ENCODE assay signal across 20 mouse cellular contexts in genomic region chr12:110973829-110974228, GRCm38 (mm10). TPM values are rescaled to one million over a fixed set of nuclear protein-coding genes. Genes with fewer than 3 reads are reported as not detected.
A peak's percentile ranks its signal among the peaks of the same experiment; 100 is the strongest.
DNase-seq lines count a peak whose midpoint lies in the region; ATAC-seq and TF ChIP-seq lines count a peak whose summit lies in the region.
"Had no signal": no experiment of that assay in that cellular context is flagged by ENCODE, and none has a peak within 500 bp of the region (broad histone marks: within the 10 kb centered on the region; RNA-seq: fewer than 3 reads in every experiment).

No protein-coding gene starts in this region.

- no peak for TF ChIP-seq RAD21 in MEL (IDR thresholded peaks at IDR 0.05; ENCODE audit: low read depth, low read length)

- H3K36me3 ChIP-seq in heart, embryonic 16.5 days (ENCODE audit: control insufficient read depth, insufficient read depth), result peaks cover 27% of the 10 kb centered on the region
- peaks cover 0 to 40% of the 10 kb centered on the region in 2 experiments; a peak in 2 of 4 replicates for H3K36me3 ChIP-seq in MEL (ENCODE audit: control insufficient read depth in 1 of 2, insufficient read depth in 2 of 2, low read length in 2 of 2)
- peaks cover 80% of the 10 kb centered on the region for H3K36me3 ChIP-seq in liver, embryonic 12.5 days
- peaks cover 23% of the 10 kb centered on the region for H3K36me3 ChIP-seq in hindbrain, embryonic 16.5 days (ENCODE audit: control insufficient read depth, insufficient read depth, low read length)

- no peak for TF ChIP-seq EP300 in MEL (IDR thresholded peaks at IDR 0.05; ENCODE audit: low read depth in 1 of 2, low read length in 2 of 2)

- ATAC-seq in heart, embryonic 16.5 days (replicated peaks; ENCODE audit: extremely low read depth, insufficient read depth, low FRiP score), result no peak
- peak; percentile 9 for ATAC-seq in liver, embryonic 12.5 days
- ATAC-seq in hindbrain, embryonic 16.5 days, result no peak
- ATAC-seq: CD4-positive, CD25-positive, alpha-beta regulatory T cell, adult 4 months; forebrain, embryonic 14.5 days had no signal

- no peak for DNase-seq in cerebellum, adult 2 months
- DNase-seq in cerebellum, adult 9-10 months, result no peak
- DNase-seq in heart, adult 9 months (ENCODE audit: low spot score in 2 of 2), result no peak
- DNase-seq in MEL (ENCODE audit: low read depth, low spot score), result no peak
- DNase-seq in urinary bladder, postnatal 25 days (ENCODE audit: low spot score), result no peak
- DNase-seq: embryo, embryonic 11 days; gastrocnemius, postnatal 36 days; kidney, adult 18-20 months; kidney, postnatal 10 days; lung, postnatal 14 days; right cerebral cortex, postnatal 25 days; thymus, postnatal 36 days had no signal

- H3K9me3 ChIP-seq in heart, embryonic 16.5 days (replicated peaks; ENCODE audit: control insufficient read depth, low read length), result no peaks in the 10 kb centered on the region
- H3K9me3 ChIP-seq in MEL (replicated peaks; ENCODE audit: insufficient read depth, low read length), result no peaks in the 10 kb centered on the region
- no peaks in the 10 kb centered on the region for H3K9me3 ChIP-seq in liver, embryonic 12.5 days (replicated peaks)
- no peaks in the 10 kb centered on the region for H3K9me3 ChIP-seq in hindbrain, embryonic 16.5 days (ENCODE audit: control insufficient read depth, low read length)
- H3K9me3 ChIP-seq: embryonic facial prominence, embryonic 15.5 days; midbrain, embryonic 10.5 days had no signal

- H3K4me3 ChIP-seq in cerebellum, adult 2 months (replicated peaks; ENCODE audit: insufficient read depth, low read depth, low read length), result no peak overlapping the region
- H3K4me3 ChIP-seq in heart, embryonic 16.5 days (ENCODE audit: low read length), result no peak overlapping the region
- H3K4me3 ChIP-seq in MEL (ENCODE audit: control insufficient read depth in 1 of 2, insufficient read depth in 1 of 2, low read depth in 2 of 2, low read length in 2 of 2), result no peak overlapping the region
- H3K4me3 ChIP-seq in liver, embryonic 12.5 days, result peak overlapping the region; percentile 19
- no peak overlapping the region for H3K4me3 ChIP-seq in hindbrain, embryonic 16.5 days (ENCODE audit: low read length)
- H3K4me3 ChIP-seq: embryonic facial prominence, embryonic 15.5 days; midbrain, embryonic 10.5 days had no signal

- TF ChIP-seq POLR2A in cerebellum, adult 2 months (IDR thresholded peaks at IDR 0.05; ENCODE audit: borderline replicate concordance, insufficient read depth, low read length), result no peak
- no peak for TF ChIP-seq POLR2A in MEL (IDR thresholded peaks at IDR 0.05; ENCODE audit: control insufficient read depth in 1 of 2, insufficient read depth in 1 of 2, low read depth in 1 of 2, low read length in 2 of 2, poor library complexity in 1 of 2)

- peak overlapping the region; percentile 59 for H3K27ac ChIP-seq in cerebellum, adult 2 months (ENCODE audit: insufficient read depth, low read length)
- peak overlapping the region; percentile 40; the same call in 1 of the 2 replicates for H3K27ac ChIP-seq in heart, embryonic 16.5 days (ENCODE audit: low read length)
- H3K27ac ChIP-seq in MEL (ENCODE audit: control insufficient read depth, low read depth, low read length), result peak overlapping the region; percentile 81
- H3K27ac ChIP-seq in liver, embryonic 12.5 days, result peak overlapping the region; percentile 98
- H3K27ac ChIP-seq in hindbrain, embryonic 16.5 days (ENCODE audit: low read depth, low read length), result no peak overlapping the region
- H3K27ac ChIP-seq: embryonic facial prominence, embryonic 15.5 days; hindbrain, embryonic 14.5 days; midbrain, embryonic 10.5 days had no signal

- no peak for TF ChIP-seq CTCF in cerebellum, adult 2 months (IDR thresholded peaks at IDR 0.05; ENCODE audit: borderline replicate concordance, insufficient read depth, low read depth, low read length)
- TF ChIP-seq CTCF in MEL (IDR thresholded peaks at IDR 0.05 in 2 of 3, conservative IDR thresholded peaks at IDR 0.05 in 1 of 3; ENCODE audit: control insufficient read depth in 1 of 3, insufficient read depth in 1 of 3, low read depth in 2 of 3, low read length in 3 of 3, poor library complexity in 1 of 3, severe bottlenecking in 1 of 3), result no peak

- no peak overlapping the region for H3K9ac ChIP-seq in heart, embryonic 16.5 days (ENCODE audit: low read length)
- peak overlapping the region; percentile 8; the same call in 1 of the 2 replicates for H3K9ac ChIP-seq in MEL (ENCODE audit: control insufficient read depth, low read depth, low read length, poor library complexity, severe bottlenecking)
- H3K9ac ChIP-seq in liver, embryonic 12.5 days, result peak overlapping the region; percentile 60
- no peak overlapping the region for H3K9ac ChIP-seq in hindbrain, embryonic 16.5 days (ENCODE audit: low read depth, low read length)
- H3K9ac ChIP-seq: embryonic facial prominence, embryonic 15.5 days; hindbrain, embryonic 14.5 days had no signal

- peaks cover 47% of the 10 kb centered on the region for H3K4me1 ChIP-seq in cerebellum, adult 2 months (ENCODE audit: control insufficient read depth, insufficient read depth, low read length)
- H3K4me1 ChIP-seq in heart, embryonic 16.5 days (ENCODE audit: control insufficient read depth, insufficient read depth, low read length), result peaks cover 13% of the 10 kb centered on the region
- peaks cover 29 to 50% of the 10 kb centered on the region in 2 experiments for H3K4me1 ChIP-seq in MEL (ENCODE audit: control insufficient read depth in 1 of 2, insufficient read depth in 2 of 2, low read length in 2 of 2)
- peaks cover 87% of the 10 kb centered on the region for H3K4me1 ChIP-seq in liver, embryonic 12.5 days
- H3K4me1 ChIP-seq in hindbrain, embryonic 16.5 days (ENCODE audit: control insufficient read depth, insufficient read depth, low read depth, low read length), result peaks cover 8% of the 10 kb centered on the region

- peaks cover 12% of the 10 kb centered on the region for H3K79me2 ChIP-seq in MEL (ENCODE audit: control insufficient read depth, insufficient read depth, low read length, poor library complexity)

- H3K4me2 ChIP-seq in heart, embryonic 16.5 days (ENCODE audit: low read depth, low read length), result no peak overlapping the region
- H3K4me2 ChIP-seq in liver, embryonic 12.5 days, result peak overlapping the region; percentile 84
- no peak overlapping the region for H3K4me2 ChIP-seq in hindbrain, embryonic 16.5 days (ENCODE audit: low read length)
- H3K4me2 ChIP-seq: embryonic facial prominence, embryonic 15.5 days; hindbrain, embryonic 14.5 days had no signal

- no peaks in the 10 kb centered on the region for H3K27me3 ChIP-seq in cerebellum, adult 2 months (ENCODE audit: control insufficient read depth, insufficient read depth, low read length)
- no peaks in the 10 kb centered on the region for H3K27me3 ChIP-seq in heart, embryonic 16.5 days (ENCODE audit: control insufficient read depth, insufficient read depth, low read length)
- H3K27me3 ChIP-seq in MEL (ENCODE audit: control insufficient read depth in 1 of 2, insufficient read depth in 2 of 2, low read length in 2 of 2), result no peaks in the 10 kb centered on the region
- H3K27me3 ChIP-seq in liver, embryonic 12.5 days (replicated peaks), result no peaks in the 10 kb centered on the region; the same call in 1 of the 2 replicates
- H3K27me3 ChIP-seq in hindbrain, embryonic 16.5 days (replicated peaks; ENCODE audit: control insufficient read depth, insufficient read depth, low read length), result no peaks in the 10 kb centered on the region
- H3K27me3 ChIP-seq: embryonic facial prominence, embryonic 15.5 days had no signal

- 35% methylated on average over 4 of the region's 4 CpGs for WGBS in cerebellum, adult 2 months
- 84% methylated on average over 4 of the region's 4 CpGs for WGBS in heart, embryonic 16.5 days
- WGBS in liver, embryonic 12.5 days (ENCODE audit: insufficient replicate concordance), result 55% methylated on average over 4 of the region's 4 CpGs
- WGBS in hindbrain, embryonic 16.5 days, result 92% methylated on average over 4 of the region's 4 CpGs

TF ChIP-seq in MEL, 35 proteins besides CTCF, POLR2A, EP300 and RAD21:
- TF ChIP-seq MAX (IDR thresholded peaks at IDR 0.05; ENCODE audit: low read length) (peak; percentile 39; the same call in 1 of the 2 replicates), CHD2 (IDR thresholded peaks at IDR 0.05; ENCODE audit: low read length) (no peak)
TF ChIP-seq in MEL: peak in this region for 1.

RNA-seq across cellular contexts. Expression of gene Ankrd9, which starts 5.0 kb away (rescaled TPM):
- 53.3 and 54.8 TPM in 2 replicates for polyA plus RNA-seq in cerebellum, adult 2 months (2012; rRNA removed)
- 19.3 and 22.0 TPM in 2 replicates for polyA plus RNA-seq in heart, embryonic 16.5 days (2015; fragmentation: Nextera tagmentation; extraction: Ambion mirVana)
- 17.8 and 26.0 TPM in 2 replicates for total RNA-seq in MEL (2012; rRNA removed)
- 10 to 100 TPM in 1 of 2 experiments, not detected in 1; 13.8 TPM for polyA plus RNA-seq in MEL (2012; ENCODE audit: insufficient read depth in 1 of 2, insufficient read length in 2 of 2, low read depth in 1 of 2, low replicate concordance in 2 of 2, missing spikeins in 1 of 2)
- 62.2 TPM in 2 replicates for polyA plus RNA-seq in liver, embryonic 12.5 days (2016; fragmentation: Nextera tagmentation; extraction: Ambion mirVana)
- 12.2 and 14.2 TPM in 2 replicates for polyA plus RNA-seq in hindbrain, embryonic 16.5 days (2015; fragmentation: Nextera tagmentation; extraction: Ambion mirVana)

Comparison
In these comparisons a context has a peak if more than half of its experiments do, and no peak if none do; other contexts are left out.
1. H3K9ac ChIP-seq: peak in MEL (single experiment) and liver, embryonic 12.5 days (single experiment); none in heart, embryonic 16.5 days (single experiment) and hindbrain, embryonic 16.5 days (single experiment).